21 mouse cellular contexts compared by ENCODE assay signal in genomic region chr16:29686141-29686540, GRCm38 (mm10).
DNase-seq lines count a peak whose midpoint lies in the region; ATAC-seq and TF ChIP-seq lines count a peak whose summit lies in the region.
"Had no signal": no experiment of that assay in that cellular context is flagged by ENCODE, and none has a peak within 500 bp of the region (broad histone marks: within the 10 kb centered on the region; RNA-seq: fewer than 3 reads in every experiment).

No protein-coding gene starts in this region.

- H3K27me3 ChIP-seq in forebrain, embryonic 10.5 days (ENCODE audit: poor library complexity, severe bottlenecking) = peaks cover 85% of the 10 kb centered on the region
- H3K27me3 ChIP-seq in forebrain, embryonic 13.5 days = peaks cover 26% of the 10 kb centered on the region
- H3K27me3 ChIP-seq in kidney, adult 2 months (replicated peaks; ENCODE audit: control insufficient read depth, insufficient read depth, low read length) = no peaks in the 10 kb centered on the region
- H3K27me3 ChIP-seq in lung, embryonic 16.5 days (ENCODE audit: control insufficient read depth, insufficient read depth, low read depth, low read length) = no peaks in the 10 kb centered on the region
- H3K27me3 ChIP-seq: embryonic facial prominence, embryonic 12.5 days had no signal

- H3K4me3 ChIP-seq in forebrain, embryonic 10.5 days = no peak overlapping the region
- H3K4me3 ChIP-seq in forebrain, embryonic 13.5 days = no peak overlapping the region
- no peak overlapping the region for H3K4me3 ChIP-seq in kidney, adult 2 months (ENCODE audit: insufficient read depth, low read depth, low read length)
- no peak overlapping the region for H3K4me3 ChIP-seq in lung, embryonic 16.5 days (ENCODE audit: low read length)
- H3K4me3 ChIP-seq: embryonic facial prominence, embryonic 12.5 days; gastrocnemius, adult 2 months; hindbrain, embryonic 10.5 days had no signal

- no peak for TF ChIP-seq CTCF in kidney, adult 2 months (conservative IDR thresholded peaks at IDR 0.05; ENCODE audit: insufficient read depth, insufficient read length, low read depth, low read length)

- peaks cover 66% of the 10 kb centered on the region for H3K4me1 ChIP-seq in forebrain, embryonic 10.5 days
- H3K4me1 ChIP-seq in forebrain, embryonic 13.5 days = peaks cover 39% of the 10 kb centered on the region
- no peaks in the 10 kb centered on the region for H3K4me1 ChIP-seq in kidney, adult 2 months (ENCODE audit: control insufficient read depth, insufficient read depth, low read length)
- peaks cover 10% of the 10 kb centered on the region for H3K4me1 ChIP-seq in lung, embryonic 16.5 days (replicated peaks; ENCODE audit: control insufficient read depth, insufficient read depth, low read length)

- no peak for ATAC-seq in forebrain, embryonic 13.5 days
- peak; percentile 70 for ATAC-seq in lung, embryonic 16.5 days (ENCODE audit: low read depth)
- ATAC-seq in erythroblast, adult 5-6 weeks (replicated peaks; ENCODE audit: low FRiP score, poor library complexity, severe bottlenecking) = no peak
- ATAC-seq: CD4-positive, CD25-positive, alpha-beta regulatory T cell, adult 4 months; forebrain, embryonic 14.5 days had no signal

- H3K36me3 ChIP-seq in forebrain, embryonic 10.5 days (replicated peaks) = no peaks in the 10 kb centered on the region
- no peaks in the 10 kb centered on the region for H3K36me3 ChIP-seq in forebrain, embryonic 13.5 days (ENCODE audit: poor library complexity, severe bottlenecking)
- no peaks in the 10 kb centered on the region for H3K36me3 ChIP-seq in kidney, adult 2 months (ENCODE audit: control insufficient read depth, insufficient read depth, low read length)
- no peaks in the 10 kb centered on the region for H3K36me3 ChIP-seq in lung, embryonic 16.5 days (ENCODE audit: control insufficient read depth, insufficient read depth, low read length)
- H3K36me3 ChIP-seq: embryonic facial prominence, embryonic 12.5 days; G1E; hindbrain, embryonic 10.5 days had no signal

- no peak for DNase-seq in forebrain, embryonic 10.5 days (ENCODE audit: extremely low spot score, low spot score)
- peak; percentile 34 for DNase-seq in kidney, adult 2 months
- DNase-seq in kidney, postnatal 25 days = no peak
- no peak for DNase-seq in lung, postnatal 14 days
- no peak for DNase-seq in thymus, adult 18-20 months
- DNase-seq: adrenal gland, postnatal 10 days; B cell, adult 2 months; cerebellum, adult 11-12 months; cerebellum, adult 9-10 months; cerebellum, postnatal 25 days; gastrocnemius, adult 2 months; gastrocnemius, postnatal 25 days had no signal

- no peak overlapping the region for H3K4me2 ChIP-seq in forebrain, embryonic 13.5 days
- H3K4me2 ChIP-seq in lung, embryonic 16.5 days (ENCODE audit: low read depth, low read length) = no peak overlapping the region
- H3K4me2 ChIP-seq: embryonic facial prominence, embryonic 12.5 days; hindbrain, embryonic 14.5 days had no signal

- 0 out of 2 replicates have a peak overlapping the region, but pooled peaks have one; percentile 4 for H3K27ac ChIP-seq in forebrain, embryonic 10.5 days
- H3K27ac ChIP-seq in forebrain, embryonic 13.5 days = no peak overlapping the region
- no peak overlapping the region for H3K27ac ChIP-seq in kidney, adult 2 months (ENCODE audit: insufficient read depth, low read depth, low read length)
- no peak overlapping the region for H3K27ac ChIP-seq in lung, embryonic 16.5 days (ENCODE audit: low read length)
- H3K27ac ChIP-seq: embryonic facial prominence, embryonic 12.5 days; gastrocnemius, adult 2 months; hindbrain, embryonic 10.5 days; hindbrain, embryonic 14.5 days had no signal

- H3K9me3 ChIP-seq in forebrain, embryonic 10.5 days = no peaks in the 10 kb centered on the region
- H3K9me3 ChIP-seq in forebrain, embryonic 13.5 days (replicated peaks) = no peaks in the 10 kb centered on the region
- no peaks in the 10 kb centered on the region for H3K9me3 ChIP-seq in lung, embryonic 16.5 days (ENCODE audit: control insufficient read depth, low read length)
- H3K9me3 ChIP-seq: embryonic facial prominence, embryonic 12.5 days; G1E; hindbrain, embryonic 10.5 days had no signal

- 76% methylated on average over 6 of the region's 6 CpGs for WGBS in forebrain, embryonic 10.5 days
- 66% methylated on average over 6 of the region's 6 CpGs for WGBS in forebrain, embryonic 13.5 days
- WGBS in kidney, adult 2 months = 76% methylated on average over 6 of the region's 6 CpGs
- 61% methylated on average over 6 of the region's 6 CpGs for WGBS in lung, embryonic 16.5 days

- no peak overlapping the region for H3K9ac ChIP-seq in forebrain, embryonic 13.5 days
- no peak overlapping the region for H3K9ac ChIP-seq in lung, embryonic 16.5 days (ENCODE audit: low read length)
- H3K9ac ChIP-seq: embryonic facial prominence, embryonic 12.5 days; hindbrain, embryonic 14.5 days had no signal

- TF ChIP-seq POLR2A in kidney, adult 2 months (IDR thresholded peaks at IDR 0.05; ENCODE audit: low read depth, low read length) = no peak
